Mouse (Mus musculus) testis, postnatal 10 days (tissue): ENCODE results near the gene Sorcs2.

ENCODE experiments used
- DNase-seq: peaks from one replicate; pipeline ENCODE4 v3.0.0; 2021; ENCODE audit warnings: low spot score

Sorcs2 gene

GRCm38 (mm10) chr5:36178215-36178614 is 219.7 kb downstream of the Sorcs2 start:
- DNase-seq = no peak

GRCm38 (mm10) chr5:36176873-36177272 is 221.1 kb downstream of the Sorcs2 start:
- no peak for DNase-seq

GRCm38 (mm10) chr5:36176409-36176808 is 221.5 kb downstream of the Sorcs2 start:
- DNase-seq = peak; percentile 54

GRCm38 (mm10) chr5:36174569-36175115 is 223.3 kb downstream of the Sorcs2 start:
- DNase-seq = no peak

- DNase-seq = peak; percentile 48
These were observed 228.8 kb downstream of the Sorcs2 start for GRCm38 (mm10) chr5:36168963-36169650.

- DNase-seq = no peak
These were observed 231.5 kb downstream of the Sorcs2 start for GRCm38 (mm10) chr5:36166346-36167013.

GRCm38 (mm10) chr5:36165424-36166302 is 232.3 kb downstream of the Sorcs2 start:
- no peak for DNase-seq

- no peak for DNase-seq
These were observed 243.0 kb downstream of the Sorcs2 start for GRCm38 (mm10) chr5:36154879-36155485.

- DNase-seq = no peak
These were observed 244.7 kb downstream of the Sorcs2 start for GRCm38 (mm10) chr5:36153261-36153660.

GRCm38 (mm10) chr5:36151086-36151485 is 246.9 kb downstream of the Sorcs2 start:
- no peak for DNase-seq

- no peak for DNase-seq
These were observed 248.8 kb downstream of the Sorcs2 start for GRCm38 (mm10) chr5:36149098-36149497.

GRCm38 (mm10) chr5:36146589-36146988 is 251.3 kb downstream of the Sorcs2 start:
- DNase-seq = no peak

- DNase-seq = no peak
These were observed 253.4 kb downstream of the Sorcs2 start for GRCm38 (mm10) chr5:36144560-36144959.

- no peak for DNase-seq
These were observed 256.2 kb downstream of the Sorcs2 start for GRCm38 (mm10) chr5:36141676-36142255.

- DNase-seq = peak; percentile 54
These were observed 256.8 kb downstream of the Sorcs2 start for GRCm38 (mm10) chr5:36141112-36141511.

GRCm38 (mm10) chr5:36139766-36140165 is 258.2 kb downstream of the Sorcs2 start:
- no peak for DNase-seq

GRCm38 (mm10) chr5:36135874-36136542 is 261.9 kb downstream of the Sorcs2 start:
- no peak for DNase-seq

GRCm38 (mm10) chr5:36134302-36134701 is 263.6 kb downstream of the Sorcs2 start:
- DNase-seq = no peak

GRCm38 (mm10) chr5:36133893-36134292 is 264.0 kb downstream of the Sorcs2 start:
- no peak for DNase-seq

GRCm38 (mm10) chr5:36130393-36131011 is 267.4 kb downstream of the Sorcs2 start:
- no peak for DNase-seq

GRCm38 (mm10) chr5:36129661-36130060 is 268.3 kb downstream of the Sorcs2 start:
- DNase-seq = no peak
